Mouse (Mus musculus) embryonic facial prominence, embryonic 14.5 days (tissue): ENCODE data around the gene Olfr243. TPM values are rescaled to one million over a fixed set of nuclear protein-coding genes. Genes with fewer than 3 reads are reported as not detected.
"Not testable (repeated sequence)": the region's sequence is repeated elsewhere in the genome, so short reads cannot be mapped to it uniquely, and the experiment has no call there.

Experiments used
- ATAC-seq: fragments of 200-750 bp; cut with Nextera tagmentation; 2 replicates; pipeline ENCODE4 v1.8.0; 2017; ENCODE audit warnings: low read depth, moderate number of reproducible peaks, moderate TSS enrichment
- DNase-seq: peaks from one replicate; pipeline ENCODE4 v3.0.0-alpha.2; 2015; ENCODE audit warnings: low spot score
- H3K27ac ChIP-seq: fragments of 300-500 bp; sonication (generic); replicated peaks from 2 replicates; pipeline ENCODE4 v1.5.1; 2014; ENCODE audit warnings: low read depth, mild to moderate bottlenecking, low read length, moderate library complexity
- H3K27me3 ChIP-seq: fragments of 300-500 bp; sonication (generic); replicated peaks from 2 replicates; pipeline ENCODE4 v1.6.1; 2014; ENCODE audit warnings: low read length; ENCODE audit not compliant: control insufficient read depth, insufficient read depth
- H3K36me3 ChIP-seq: fragments of 300-500 bp; sonication (generic); 2 replicates; pipeline ENCODE4 v1.6.1; 2014; ENCODE audit warnings: low read length, mixed read lengths; ENCODE audit not compliant: control insufficient read depth, insufficient read depth
- H3K4me1 ChIP-seq: fragments of 300-500 bp; sonication (generic); 2 replicates; pipeline ENCODE4 v1.6.1; 2014; ENCODE audit warnings: antibody characterized with exemption, low read length; ENCODE audit not compliant: control insufficient read depth, insufficient read depth
- H3K4me2 ChIP-seq: fragments of 300-500 bp; sonication (generic); 2 replicates; pipeline ENCODE4 v1.6.1; 2014; ENCODE audit warnings: low read depth, mild to moderate bottlenecking, low read length, moderate library complexity, mixed read lengths
- H3K4me3 ChIP-seq: fragments of 300-500 bp; sonication (generic); 2 replicates; pipeline ENCODE4 v1.5.1; 2014; ENCODE audit warnings: low read depth, mild to moderate bottlenecking, low read length
- H3K9ac ChIP-seq: fragments of 300-500 bp; sonication (generic); 2 replicates; pipeline ENCODE4 v1.6.1; 2014; ENCODE audit warnings: low read depth, mild to moderate bottlenecking, low read length, moderate library complexity, mixed read lengths
- H3K9me3 ChIP-seq: fragments of 300-500 bp; sonication (generic); 2 replicates; pipeline ENCODE4 v1.6.1; 2016; ENCODE audit warnings: low read length; ENCODE audit not compliant: control insufficient read depth
- WGBS: fragments of 180-500 bp; shearing (Covaris S2); extraction: QIAGEN DNeasy Blood & Tissue Kit; methylation state at CpG from one replicate; pipeline ENCODE4 v1.1.7; 2014; 5-methylcytosine and 5-hydroxymethylcytosine counted together
- polyA plus RNA-seq: library from polyadenylated mRNA; unstranded; fragments of >200 nt; fragmentation: Nextera tagmentation; extraction: Ambion mirVana; gene quantifications from 2 replicates; pipeline ENCODE4 v1.2.1, GENCODE M21; 2014

The Olfr243 gene
- polyA plus RNA-seq, 1 experiment from 2014 or later: not detected

DNA sequence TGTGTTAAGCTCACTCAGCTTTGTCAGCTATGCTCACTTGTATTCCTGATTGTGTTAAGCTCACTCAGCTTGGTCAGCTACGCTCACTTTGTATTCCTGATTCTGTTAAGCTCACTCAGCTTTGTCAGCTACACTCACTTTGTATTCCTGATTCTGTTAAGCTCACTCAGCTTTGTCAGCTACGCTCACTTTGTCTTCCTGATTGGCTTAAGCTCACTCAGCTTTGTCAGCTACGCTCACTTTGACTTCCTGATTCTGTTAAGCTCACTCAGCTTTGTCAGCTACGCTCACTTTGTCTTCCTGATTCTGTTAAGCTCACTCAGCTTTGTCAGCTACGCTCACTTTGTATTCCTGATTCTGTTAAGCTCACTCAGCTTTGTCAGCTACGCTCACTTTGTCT lies 47.7 kb downstream of the Olfr243 start:
- not testable (repeated sequence) for H3K4me1 ChIP-seq, H3K27ac ChIP-seq, ATAC-seq, H3K36me3 ChIP-seq, DNase-seq, H3K9me3 ChIP-seq, H3K9ac ChIP-seq, H3K4me2 ChIP-seq, H3K27me3 ChIP-seq, H3K4me3 ChIP-seq
- WGBS: 84% methylated on average over 6 of the region's 6 CpGs

DNA sequence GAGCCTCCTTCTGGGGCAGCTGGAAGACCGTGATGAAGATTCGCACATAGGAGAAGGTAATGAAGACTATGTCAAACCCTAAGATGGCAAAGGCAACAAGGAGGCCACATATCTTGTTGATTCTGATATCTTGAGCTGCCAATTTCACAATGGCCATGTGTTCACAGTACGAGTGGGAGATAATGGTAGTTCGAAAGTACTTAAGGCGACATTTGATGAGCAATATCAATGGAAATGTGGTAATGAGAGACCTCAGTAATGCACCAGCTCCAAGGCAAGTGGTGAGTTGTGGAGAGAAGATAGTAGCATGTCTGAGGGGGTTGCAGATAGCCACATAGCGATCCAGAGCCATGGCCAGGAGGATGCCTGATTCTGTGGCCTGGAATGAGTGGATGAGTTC lies 53.2 kb downstream of the Olfr243 start:
- not testable (repeated sequence) for H3K9ac ChIP-seq, H3K4me1 ChIP-seq, H3K4me3 ChIP-seq, DNase-seq, H3K4me2 ChIP-seq, H3K27ac ChIP-seq, H3K36me3 ChIP-seq, H3K27me3 ChIP-seq, H3K9me3 ChIP-seq, ATAC-seq
- WGBS: 77% methylated on average over 4 of the region's 6 CpGs

Other genes starting within 250 kb of the Olfr243 start
- gene Olfr608, start 244.8 kb upstream of the Olfr243 start, polyA plus RNA-seq: not detected in 2 replicates
- not detected in 2 replicates for gene Olfr609, start 216.6 kb upstream of the Olfr243 start, polyA plus RNA-seq
- gene Olfr610, start 202.5 kb upstream of the Olfr243 start, polyA plus RNA-seq: 0.18 TPM in 1 of 2 replicates, not detected in the other
- not detected in 2 replicates for gene Olfr611, start 193.8 kb upstream of the Olfr243 start, polyA plus RNA-seq
- gene Olfr612, start 172.0 kb upstream of the Olfr243 start, polyA plus RNA-seq: not detected in 2 replicates
- gene Olfr613, start 166.6 kb upstream of the Olfr243 start, polyA plus RNA-seq: not detected in 2 replicates
- 0.06 and 0.14 TPM in 2 replicates for gene Olfr615, start 158.6 kb upstream of the Olfr243 start, polyA plus RNA-seq
- gene Olfr616, start 145.5 kb upstream of the Olfr243 start, polyA plus RNA-seq: not detected in 2 replicates
- not detected in 2 replicates for gene Olfr617, start 141.6 kb upstream of the Olfr243 start, polyA plus RNA-seq
- not detected in 2 replicates for gene Olfr618, start 124.6 kb upstream of the Olfr243 start, polyA plus RNA-seq
- gene Olfr619, start 114.1 kb upstream of the Olfr243 start, polyA plus RNA-seq: not detected in 2 replicates
- not detected in 2 replicates for gene Olfr620, start 102.1 kb upstream of the Olfr243 start, polyA plus RNA-seq
- 0.12 and 0.13 TPM in 2 replicates for gene Olfr622, start 72.0 kb upstream of the Olfr243 start, polyA plus RNA-seq
- not detected in 2 replicates for gene Olfr623, start 51.0 kb upstream of the Olfr243 start, polyA plus RNA-seq
- gene Olfr624, start 43.5 kb upstream of the Olfr243 start, polyA plus RNA-seq: 0.04 and 0.06 TPM in 2 replicates
- gene Olfr625-ps1, start 32.0 kb upstream of the Olfr243 start, polyA plus RNA-seq: not detected in 2 replicates
- 0.14 TPM in 1 of 2 replicates, not detected in the other for gene Olfr628, start 15.7 kb downstream of the Olfr243 start, polyA plus RNA-seq
- gene Olfr629, start 30.3 kb downstream of the Olfr243 start, polyA plus RNA-seq: not detected in 2 replicates
- gene Olfr630, start 42.7 kb downstream of the Olfr243 start, polyA plus RNA-seq: 0.07 TPM in 1 of 2 replicates, not detected in the other
- gene Olfr69, start 56.9 kb downstream of the Olfr243 start, polyA plus RNA-seq: 0.12 and 0.26 TPM in 2 replicates
- gene Olfr68, start 65.0 kb downstream of the Olfr243 start, polyA plus RNA-seq: not detected in 2 replicates
- not detected in 2 replicates for gene Olfr67, start 77.2 kb downstream of the Olfr243 start, polyA plus RNA-seq
- gene Hbb-bt, start 99.3 kb downstream of the Olfr243 start, polyA plus RNA-seq: 4,240 and 4,969 TPM in 2 replicates
- gene Hbb-bs, start 113.4 kb downstream of the Olfr243 start, polyA plus RNA-seq: 10,123 and 13,531 TPM in 2 replicates
- gene Hbb-bh2, start 125.8 kb downstream of the Olfr243 start, polyA plus RNA-seq: not detected in 2 replicates
- gene Hbb-bh1, start 128.5 kb downstream of the Olfr243 start, polyA plus RNA-seq: 3.6 and 8.0 TPM in 2 replicates
- 391 and 1,497 TPM in 2 replicates for gene Hbb-y, start 138.5 kb downstream of the Olfr243 start, polyA plus RNA-seq
- not detected in 2 replicates for gene Olfr66, start 171.6 kb downstream of the Olfr243 start, polyA plus RNA-seq
- not detected in 2 replicates for gene Olfr64, start 179.8 kb downstream of the Olfr243 start, polyA plus RNA-seq
- gene Olfr65, start 188.8 kb downstream of the Olfr243 start, polyA plus RNA-seq: 0.13 and 0.35 TPM in 2 replicates
- not detected in 2 replicates for gene Olfr631, start 214.2 kb downstream of the Olfr243 start, polyA plus RNA-seq
- gene Olfr632, start 219.7 kb downstream of the Olfr243 start, polyA plus RNA-seq: not detected in 2 replicates
- not detected in 2 replicates for gene Olfr633, start 229.8 kb downstream of the Olfr243 start, polyA plus RNA-seq